22 mouse cellular contexts compared by ENCODE assay signal in the genomic region with DNA sequence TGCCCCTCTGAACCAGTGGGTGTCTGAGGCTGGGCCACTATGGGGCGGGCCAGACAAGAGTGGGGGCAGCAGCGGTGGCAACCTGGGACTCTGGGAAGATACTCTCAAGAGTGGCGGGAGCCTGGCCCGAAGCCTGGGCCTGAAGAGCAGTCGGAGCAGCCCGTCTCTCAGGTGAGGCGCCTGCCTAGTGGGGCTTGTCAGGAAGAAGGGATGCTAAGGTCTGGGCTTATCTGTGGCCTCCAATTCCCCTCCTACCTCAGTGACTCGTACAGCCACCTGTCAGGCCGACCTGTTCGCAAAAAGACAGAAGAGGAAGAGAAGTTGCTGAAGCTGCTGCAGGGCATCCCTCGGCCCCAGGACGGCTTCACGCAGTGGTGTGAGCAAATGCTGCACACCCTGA. TPM values are rescaled to one million over a fixed set of nuclear protein-coding genes. Genes with fewer than 3 reads are reported as not detected.
A peak's percentile ranks its signal among the peaks of the same experiment; 100 is the strongest.
DNase-seq lines count a peak whose midpoint lies in the region; ATAC-seq and TF ChIP-seq lines count a peak whose summit lies in the region.
"Had no signal": no experiment of that assay in that cellular context is flagged by ENCODE, and none has a peak within 500 bp of the region (broad histone marks: within the 10 kb centered on the region; RNA-seq: fewer than 3 reads in every experiment).

No protein-coding gene starts in this region.

- DNase-seq in embryonic facial prominence, embryonic 10.5 days (ENCODE audit: low spot score), result no peak
- DNase-seq in hindbrain, embryonic 11.5 days (ENCODE audit: low spot score), result no peak
- DNase-seq in hindbrain, postnatal 0 days (ENCODE audit: low spot score), result no peak
- DNase-seq in adrenal gland, adult 2 months, result no peak
- no peak for DNase-seq in right cerebral cortex, postnatal 36 days (ENCODE audit: low spot score in 2 of 2)
- DNase-seq: cerebellum, postnatal 14 days; kidney, adult 2 months; right cerebral cortex, postnatal 4 days; thymus, postnatal 36 days had no signal

- no peak for ATAC-seq in embryonic facial prominence, embryonic 12.5 days (ENCODE audit: insufficient number of reproducible peaks, insufficient read depth, low FRiP score, low TSS enrichment)
- no peak for ATAC-seq in hindbrain, embryonic 11.5 days (ENCODE audit: low FRiP score)
- ATAC-seq in hindbrain, postnatal 0 days, result no peak
- no peak for ATAC-seq in hindbrain, embryonic 12.5 days (ENCODE audit: low FRiP score)
- no peak for ATAC-seq in midbrain, embryonic 15.5 days (replicated peaks)

- no peak for TF ChIP-seq CTCF in hindbrain, postnatal 0 days (IDR thresholded peaks at IDR 0.05; ENCODE audit: low read depth)

- no peaks in the 10 kb centered on the region for H3K9me3 ChIP-seq in embryonic facial prominence, embryonic 12.5 days
- H3K9me3 ChIP-seq in embryonic facial prominence, embryonic 10.5 days, result no peaks in the 10 kb centered on the region
- no peaks in the 10 kb centered on the region for H3K9me3 ChIP-seq in hindbrain, embryonic 11.5 days (ENCODE audit: control insufficient read depth, low read length)
- no peaks in the 10 kb centered on the region for H3K9me3 ChIP-seq in hindbrain, postnatal 0 days (ENCODE audit: low read length)
- no peaks in the 10 kb centered on the region for H3K9me3 ChIP-seq in hindbrain, embryonic 12.5 days (replicated peaks)
- H3K9me3 ChIP-seq in midbrain, embryonic 15.5 days, result no peaks in the 10 kb centered on the region
- H3K9me3 ChIP-seq: embryonic facial prominence, embryonic 13.5 days; lung, embryonic 15.5 days; neural tube, embryonic 15.5 days had no signal

- no peak overlapping the region for H3K9ac ChIP-seq in embryonic facial prominence, embryonic 12.5 days
- H3K9ac ChIP-seq in hindbrain, embryonic 11.5 days (ENCODE audit: low read depth, low read length), result no peak overlapping the region
- no peak overlapping the region for H3K9ac ChIP-seq in hindbrain, postnatal 0 days (replicated peaks; ENCODE audit: low read length)
- H3K9ac ChIP-seq in hindbrain, embryonic 12.5 days, result no peak overlapping the region
- no peak overlapping the region for H3K9ac ChIP-seq in midbrain, embryonic 15.5 days
- H3K9ac ChIP-seq: embryonic facial prominence, embryonic 13.5 days; lung, embryonic 15.5 days; neural tube, embryonic 15.5 days had no signal

- no peak overlapping the region for H3K4me2 ChIP-seq in embryonic facial prominence, embryonic 12.5 days (replicated peaks)
- no peak overlapping the region for H3K4me2 ChIP-seq in hindbrain, embryonic 11.5 days (replicated peaks; ENCODE audit: low read depth, low read length)
- no peak overlapping the region for H3K4me2 ChIP-seq in hindbrain, postnatal 0 days (ENCODE audit: low read depth, low read length)
- H3K4me2 ChIP-seq in hindbrain, embryonic 12.5 days (replicated peaks), result no peak overlapping the region
- H3K4me2 ChIP-seq in midbrain, embryonic 15.5 days, result no peak overlapping the region
- H3K4me2 ChIP-seq: embryonic facial prominence, embryonic 13.5 days; liver, embryonic 11.5 days; lung, embryonic 15.5 days; neural tube, embryonic 15.5 days had no signal

- H3K27ac ChIP-seq in embryonic facial prominence, embryonic 12.5 days, result peak overlapping the region; percentile 37; the same call in 1 of the 2 replicates
- no peak overlapping the region for H3K27ac ChIP-seq in embryonic facial prominence, embryonic 10.5 days (replicated peaks)
- 0 out of 2 replicates have a peak overlapping the region, but pooled peaks have one; percentile 42 for H3K27ac ChIP-seq in hindbrain, embryonic 11.5 days (ENCODE audit: low read depth, low read length)
- H3K27ac ChIP-seq in hindbrain, postnatal 0 days, result no peak overlapping the region
- peak overlapping the region; percentile 40 for H3K27ac ChIP-seq in hindbrain, embryonic 12.5 days
- 0 out of 2 replicates have a peak overlapping the region, but pooled peaks have one; percentile 42 for H3K27ac ChIP-seq in midbrain, embryonic 15.5 days
- H3K27ac ChIP-seq: lung, embryonic 15.5 days; neural tube, embryonic 15.5 days had no signal

- no peaks in the 10 kb centered on the region for H3K27me3 ChIP-seq in embryonic facial prominence, embryonic 12.5 days
- no peaks in the 10 kb centered on the region for H3K27me3 ChIP-seq in embryonic facial prominence, embryonic 10.5 days (replicated peaks; ENCODE audit: low read depth, poor library complexity, severe bottlenecking)
- H3K27me3 ChIP-seq in hindbrain, embryonic 11.5 days (ENCODE audit: control insufficient read depth, insufficient read depth, low read length), result no peaks in the 10 kb centered on the region
- no peaks in the 10 kb centered on the region for H3K27me3 ChIP-seq in hindbrain, postnatal 0 days (ENCODE audit: insufficient read depth, low read length)
- H3K27me3 ChIP-seq in hindbrain, embryonic 12.5 days, result no peaks in the 10 kb centered on the region
- H3K27me3 ChIP-seq in midbrain, embryonic 15.5 days (replicated peaks), result no peaks in the 10 kb centered on the region
- H3K27me3 ChIP-seq: embryonic facial prominence, embryonic 13.5 days; lung, embryonic 15.5 days; neural tube, embryonic 15.5 days had no signal

- H3K4me3 ChIP-seq in embryonic facial prominence, embryonic 12.5 days, result no peak overlapping the region
- H3K4me3 ChIP-seq in embryonic facial prominence, embryonic 10.5 days, result no peak overlapping the region
- H3K4me3 ChIP-seq in hindbrain, embryonic 11.5 days (ENCODE audit: low read depth, low read length), result no peak overlapping the region; the same call in 1 of the 2 replicates
- no peak overlapping the region for H3K4me3 ChIP-seq in hindbrain, postnatal 0 days (ENCODE audit: low read length)
- H3K4me3 ChIP-seq in hindbrain, embryonic 12.5 days, result no peak overlapping the region
- H3K4me3 ChIP-seq in midbrain, embryonic 15.5 days, result no peak overlapping the region
- H3K4me3 ChIP-seq: embryonic facial prominence, embryonic 13.5 days; gastrocnemius, adult 2 months; lung, embryonic 15.5 days; neural tube, embryonic 15.5 days had no signal

- WGBS in embryonic facial prominence, embryonic 12.5 days, result 84% methylated on average over 13 of the region's 13 CpGs
- WGBS in embryonic facial prominence, embryonic 10.5 days, result 89% methylated on average over 13 of the region's 13 CpGs
- 93% methylated on average over 13 of the region's 13 CpGs for WGBS in hindbrain, embryonic 11.5 days
- WGBS in hindbrain, postnatal 0 days, result 78% methylated on average over 13 of the region's 13 CpGs
- 92% methylated on average over 13 of the region's 13 CpGs for WGBS in hindbrain, embryonic 12.5 days
- WGBS in midbrain, embryonic 15.5 days, result 89% methylated on average over 13 of the region's 13 CpGs

- peaks cover 2% of the 10 kb centered on the region for H3K4me1 ChIP-seq in embryonic facial prominence, embryonic 12.5 days
- peaks cover 35% of the 10 kb centered on the region for H3K4me1 ChIP-seq in embryonic facial prominence, embryonic 10.5 days
- H3K4me1 ChIP-seq in hindbrain, embryonic 11.5 days (replicated peaks; ENCODE audit: control insufficient read depth, insufficient read depth, low read length), result peaks cover 9% of the 10 kb centered on the region; the same call in 1 of the 2 replicates
- H3K4me1 ChIP-seq in hindbrain, postnatal 0 days (ENCODE audit: insufficient read depth, low read length), result peaks cover 6% of the 10 kb centered on the region; the same call in 1 of the 2 replicates
- H3K4me1 ChIP-seq in hindbrain, embryonic 12.5 days, result peaks cover 41% of the 10 kb centered on the region
- H3K4me1 ChIP-seq in midbrain, embryonic 15.5 days, result peaks cover 24% of the 10 kb centered on the region

- H3K36me3 ChIP-seq in embryonic facial prominence, embryonic 12.5 days, result peaks cover 98% of the 10 kb centered on the region
- peaks cover 99% of the 10 kb centered on the region for H3K36me3 ChIP-seq in embryonic facial prominence, embryonic 10.5 days (replicated peaks)
- peaks cover 61% of the 10 kb centered on the region for H3K36me3 ChIP-seq in hindbrain, embryonic 11.5 days (ENCODE audit: control insufficient read depth, insufficient read depth, low read length)
- peaks cover 63% of the 10 kb centered on the region for H3K36me3 ChIP-seq in hindbrain, postnatal 0 days (ENCODE audit: insufficient read depth, low read length)
- H3K36me3 ChIP-seq in hindbrain, embryonic 12.5 days, result peaks cover 93% of the 10 kb centered on the region
- peaks cover 87% of the 10 kb centered on the region for H3K36me3 ChIP-seq in midbrain, embryonic 15.5 days (replicated peaks)

RNA-seq across cellular contexts. Expression of a gene that starts 6.3 kb away (rescaled TPM):
- polyA plus RNA-seq in embryonic facial prominence, embryonic 12.5 days (2016; fragmentation: Nextera tagmentation; extraction: Ambion mirVana), result 17.4 and 18.1 TPM in 2 replicates
- polyA plus RNA-seq in embryonic facial prominence, embryonic 10.5 days (2016; fragmentation: Nextera tagmentation; extraction: Ambion mirVana), result 15.2 and 15.3 TPM in 2 replicates
- 10.6 and 15.4 TPM in 2 replicates for polyA plus RNA-seq in hindbrain, embryonic 11.5 days (2014; fragmentation: Nextera tagmentation; extraction: Ambion mirVana)
- total RNA-seq in hindbrain, postnatal 0 days (2014; rRNA removed), result 20.3 and 21.4 TPM in 2 replicates
- polyA plus RNA-seq in hindbrain, postnatal 0 days (2015; fragmentation: Nextera tagmentation; extraction: Ambion mirVana), result 15.1 and 16.2 TPM in 2 replicates
- 17.9 and 19.0 TPM in 2 replicates for polyA plus RNA-seq in hindbrain, embryonic 12.5 days (2016; fragmentation: Nextera tagmentation; extraction: Ambion mirVana)
- polyA plus RNA-seq in midbrain, embryonic 15.5 days (2015; fragmentation: Nextera tagmentation; extraction: Ambion mirVana), result 20.2 and 23.5 TPM in 2 replicates
- 10 to 100 TPM; 25.4 to 31.0 TPM for total RNA-seq in adrenal gland, adult 2 months (2021)
- 37.1 and 38.0 TPM in 2 replicates for polyA plus RNA-seq in adrenal gland, adult 2 months (2012; rRNA removed)

RNA-seq across cellular contexts. Expression of a gene that starts 8.4 kb away (rescaled TPM):
- polyA plus RNA-seq in embryonic facial prominence, embryonic 12.5 days (2016; fragmentation: Nextera tagmentation; extraction: Ambion mirVana), result 0.34 and 0.47 TPM in 2 replicates
- polyA plus RNA-seq in embryonic facial prominence, embryonic 10.5 days (2016; fragmentation: Nextera tagmentation; extraction: Ambion mirVana), result 2.1 and 2.3 TPM in 2 replicates
- polyA plus RNA-seq in hindbrain, embryonic 11.5 days (2014; fragmentation: Nextera tagmentation; extraction: Ambion mirVana), result 0.38 and 1.1 TPM in 2 replicates
- not detected in 2 replicates for total RNA-seq in hindbrain, postnatal 0 days (2014; rRNA removed)
- not detected in 2 replicates for polyA plus RNA-seq in hindbrain, postnatal 0 days (2015; fragmentation: Nextera tagmentation; extraction: Ambion mirVana)
- polyA plus RNA-seq in hindbrain, embryonic 12.5 days (2016; fragmentation: Nextera tagmentation; extraction: Ambion mirVana), result not detected in 2 replicates
- polyA plus RNA-seq in midbrain, embryonic 15.5 days (2015; fragmentation: Nextera tagmentation; extraction: Ambion mirVana), result not detected in 2 replicates
- total RNA-seq in adrenal gland, adult 2 months (2021), result not detected
- not detected in 2 replicates for polyA plus RNA-seq in adrenal gland, adult 2 months (2012; rRNA removed)
- total RNA-seq: adrenal gland, adult 18-20 months; gastrocnemius, adult 2 months; granulocyte monocyte progenitor cell, adult 5-6 weeks; layer of hippocampus, postnatal 14 days; left cerebral cortex, postnatal 25 days had no signal
- polyA plus RNA-seq: embryonic facial prominence, embryonic 13.5 days; heart, embryonic 14.5 days; kidney, adult 2 months; neural tube, embryonic 15.5 days had no signal

RNA-seq across cellular contexts. Expression of a gene that starts 8.6 kb away (rescaled TPM):
- polyA plus RNA-seq in embryonic facial prominence, embryonic 12.5 days (2016; fragmentation: Nextera tagmentation; extraction: Ambion mirVana), result 382 and 409 TPM in 2 replicates
- polyA plus RNA-seq in embryonic facial prominence, embryonic 10.5 days (2016; fragmentation: Nextera tagmentation; extraction: Ambion mirVana), result 276 and 281 TPM in 2 replicates
- polyA plus RNA-seq in hindbrain, embryonic 11.5 days (2014; fragmentation: Nextera tagmentation; extraction: Ambion mirVana), result 475 and 483 TPM in 2 replicates
- total RNA-seq in hindbrain, postnatal 0 days (2014; rRNA removed), result 1,135 and 1,251 TPM in 2 replicates
- polyA plus RNA-seq in hindbrain, postnatal 0 days (2015; fragmentation: Nextera tagmentation; extraction: Ambion mirVana), result 570 and 592 TPM in 2 replicates
- polyA plus RNA-seq in hindbrain, embryonic 12.5 days (2016; fragmentation: Nextera tagmentation; extraction: Ambion mirVana), result 466 and 467 TPM in 2 replicates
- polyA plus RNA-seq in midbrain, embryonic 15.5 days (2015; fragmentation: Nextera tagmentation; extraction: Ambion mirVana), result 525 and 570 TPM in 2 replicates
- 100 to 1,000 TPM; 553 to 611 TPM for total RNA-seq in adrenal gland, adult 2 months (2021)
- 1,578 and 1,712 TPM in 2 replicates for polyA plus RNA-seq in adrenal gland, adult 2 months (2012; rRNA removed)

RNA-seq across cellular contexts. Expression of a gene that starts 22.4 kb away (rescaled TPM):
- polyA plus RNA-seq in embryonic facial prominence, embryonic 12.5 days (2016; fragmentation: Nextera tagmentation; extraction: Ambion mirVana), result 54.0 and 56.4 TPM in 2 replicates
- 55.3 and 59.9 TPM in 2 replicates for polyA plus RNA-seq in embryonic facial prominence, embryonic 10.5 days (2016; fragmentation: Nextera tagmentation; extraction: Ambion mirVana)
- polyA plus RNA-seq in hindbrain, embryonic 11.5 days (2014; fragmentation: Nextera tagmentation; extraction: Ambion mirVana), result 55.2 and 60.6 TPM in 2 replicates
- total RNA-seq in hindbrain, postnatal 0 days (2014; rRNA removed), result 62.1 and 83.5 TPM in 2 replicates
- polyA plus RNA-seq in hindbrain, postnatal 0 days (2015; fragmentation: Nextera tagmentation; extraction: Ambion mirVana), result 82.2 and 85.3 TPM in 2 replicates
- 60.7 and 61.3 TPM in 2 replicates for polyA plus RNA-seq in hindbrain, embryonic 12.5 days (2016; fragmentation: Nextera tagmentation; extraction: Ambion mirVana)
- polyA plus RNA-seq in midbrain, embryonic 15.5 days (2015; fragmentation: Nextera tagmentation; extraction: Ambion mirVana), result 77.7 and 82.1 TPM in 2 replicates
- total RNA-seq in adrenal gland, adult 2 months (2021), result 10 to 100 TPM; 23.0 to 31.7 TPM
- 46.9 and 48.7 TPM in 2 replicates for polyA plus RNA-seq in adrenal gland, adult 2 months (2012; rRNA removed)

RNA-seq across cellular contexts. Expression of a gene that starts 28.6 kb away (rescaled TPM):
- polyA plus RNA-seq in embryonic facial prominence, embryonic 12.5 days (2016; fragmentation: Nextera tagmentation; extraction: Ambion mirVana), result 6.1 and 9.3 TPM in 2 replicates
- polyA plus RNA-seq in embryonic facial prominence, embryonic 10.5 days (2016; fragmentation: Nextera tagmentation; extraction: Ambion mirVana), result 4.5 and 5.4 TPM in 2 replicates
- 45.4 and 47.6 TPM in 2 replicates for polyA plus RNA-seq in hindbrain, embryonic 11.5 days (2014; fragmentation: Nextera tagmentation; extraction: Ambion mirVana)
- total RNA-seq in hindbrain, postnatal 0 days (2014; rRNA removed), result 192 and 253 TPM in 2 replicates
- polyA plus RNA-seq in hindbrain, postnatal 0 days (2015; fragmentation: Nextera tagmentation; extraction: Ambion mirVana), result 204 and 207 TPM in 2 replicates
- polyA plus RNA-seq in hindbrain, embryonic 12.5 days (2016; fragmentation: Nextera tagmentation; extraction: Ambion mirVana), result 103 and 108 TPM in 2 replicates
- polyA plus RNA-seq in midbrain, embryonic 15.5 days (2015; fragmentation: Nextera tagmentation; extraction: Ambion mirVana), result 339 and 342 TPM in 2 replicates
- 1 to 10 TPM; 2.8 to 5.2 TPM for total RNA-seq in adrenal gland, adult 2 months (2021)
- 6.0 and 10.0 TPM in 2 replicates for polyA plus RNA-seq in adrenal gland, adult 2 months (2012; rRNA removed)
- total RNA-seq: gastrocnemius, adult 2 months; granulocyte monocyte progenitor cell, adult 5-6 weeks had no signal

Comparison
In these comparisons a context has a peak if more than half of its experiments do, and no peak if none do; other contexts are left out.
1. H3K27ac ChIP-seq: peak in embryonic facial prominence, embryonic 12.5 days (single experiment), hindbrain, embryonic 11.5 days (single experiment), hindbrain, embryonic 12.5 days (single experiment) and midbrain, embryonic 15.5 days (single experiment); none in embryonic facial prominence, embryonic 10.5 days (single experiment) and hindbrain, postnatal 0 days (single experiment).